Mouse (Mus musculus): ENCODE results near the gene Podxl2.

Podxl2 gene

GRCm38 (mm10) chr6:88886417-88886967 is 11.6 kb upstream of the Podxl2 start:
- no peak for DNase-seq

DNA sequence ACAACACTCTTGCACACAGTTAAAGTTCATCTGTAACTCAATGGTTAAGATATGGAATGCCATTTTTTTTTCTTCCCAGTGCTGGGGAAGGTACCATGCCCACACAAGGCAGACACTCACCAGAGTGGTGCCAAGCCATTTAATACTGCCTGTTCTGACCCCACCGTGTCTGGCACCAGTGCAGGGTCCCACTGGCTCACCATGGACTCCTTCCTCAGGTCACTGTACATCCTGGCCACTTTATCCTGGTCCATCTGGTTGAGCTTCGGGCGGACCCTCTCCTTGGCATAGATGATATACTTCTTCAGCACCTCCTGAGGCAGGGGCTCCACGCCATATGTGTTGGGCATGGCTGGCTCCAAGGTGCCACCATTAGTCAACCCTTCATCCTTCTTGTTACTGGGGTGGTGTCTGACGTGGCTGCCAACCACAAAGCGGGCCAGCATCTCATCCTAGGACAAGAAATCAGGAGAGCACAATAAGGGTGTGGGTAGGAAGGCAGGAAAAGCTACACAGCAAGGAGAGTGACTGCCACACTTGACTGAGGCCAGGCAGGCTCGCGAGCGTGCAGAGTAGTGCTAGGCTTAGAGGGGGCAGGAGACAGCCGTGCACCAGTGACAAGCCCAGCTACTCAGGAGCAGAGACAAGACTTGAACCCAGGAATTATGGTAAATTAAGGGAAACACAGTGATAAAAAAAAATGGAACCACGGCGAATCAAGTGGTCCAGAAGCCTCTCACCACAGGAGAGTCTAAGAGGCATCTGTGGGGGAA is 11.0 kb upstream of the Podxl2 start:
- no peak for DNase-seq

- DNase-seq, result no peak
Measured at GRCm38 (mm10) chr6:88884690-88885089, 9.8 kb upstream of the Podxl2 start.

GRCm38 (mm10) chr6:88884195-88884594 is 9.4 kb upstream of the Podxl2 start:
- no peak for DNase-seq

GRCm38 (mm10) chr6:88881334-88881733 is 6.5 kb upstream of the Podxl2 start:
- no peak for DNase-seq

GRCm38 (mm10) chr6:88879471-88879870 is 4.6 kb upstream of the Podxl2 start:
- DNase-seq, result no peak

GRCm38 (mm10) chr6:88873965-88874867 is 628 bp downstream of the Podxl2 start:
- DNase-seq, result no peak

DNA sequence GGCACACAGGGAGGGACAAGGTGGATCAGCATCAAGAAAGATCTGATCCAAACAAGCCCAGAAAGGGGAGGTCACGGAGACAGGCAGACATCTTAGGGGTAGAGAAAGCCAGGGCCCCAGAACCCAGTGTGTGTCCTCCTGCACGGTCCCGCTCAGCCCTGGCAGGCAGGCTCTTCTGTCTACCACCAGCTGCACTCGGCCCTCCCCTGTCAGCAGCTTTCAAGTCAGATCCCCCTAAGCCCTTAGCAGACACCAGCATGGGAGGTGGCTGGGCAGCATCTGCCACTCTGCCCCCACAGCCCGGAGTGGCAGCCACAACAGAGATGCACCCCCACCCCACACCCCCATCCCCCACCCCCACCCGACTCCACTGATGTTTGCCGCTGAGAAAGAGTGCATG is 2.0 kb downstream of the Podxl2 start:
- no peak for DNase-seq

DNA sequence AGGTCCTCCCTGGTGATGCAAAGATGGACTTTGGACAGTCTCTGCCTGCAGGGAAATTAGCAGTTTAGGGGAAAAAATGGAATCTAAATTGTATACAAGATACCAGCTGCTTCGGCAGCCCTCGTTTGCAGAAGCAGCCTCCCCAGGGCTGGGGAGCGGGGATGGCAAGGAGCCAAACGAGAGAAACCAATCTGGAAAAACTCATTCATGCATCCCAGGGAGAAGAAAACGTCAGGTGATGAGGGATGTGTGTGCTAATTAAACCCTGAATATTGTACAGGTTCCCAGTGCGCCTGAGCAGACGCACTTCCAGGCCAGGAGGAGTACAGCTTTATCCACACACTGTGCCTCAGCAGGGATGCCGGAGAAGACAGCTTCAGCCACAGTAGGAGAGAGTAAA is 3.3 kb downstream of the Podxl2 start:
- no peak for DNase-seq

- DNase-seq, result no peak
Measured at GRCm38 (mm10) chr6:88870594-88870993, 4.2 kb downstream of the Podxl2 start.

- DNase-seq, result no peak
Measured at GRCm38 (mm10) chr6:88869459-88869858, 5.4 kb downstream of the Podxl2 start.

- no peak for DNase-seq
Measured at GRCm38 (mm10) chr6:88865704-88866103, 9.1 kb downstream of the Podxl2 start.

GRCm38 (mm10) chr6:88860914-88861313 is 13.9 kb downstream of the Podxl2 start:
- peak; percentile 37 for DNase-seq

- DNase-seq, result no peak
Measured at GRCm38 (mm10) chr6:88858341-88858740, 16.5 kb downstream of the Podxl2 start.

DNA sequence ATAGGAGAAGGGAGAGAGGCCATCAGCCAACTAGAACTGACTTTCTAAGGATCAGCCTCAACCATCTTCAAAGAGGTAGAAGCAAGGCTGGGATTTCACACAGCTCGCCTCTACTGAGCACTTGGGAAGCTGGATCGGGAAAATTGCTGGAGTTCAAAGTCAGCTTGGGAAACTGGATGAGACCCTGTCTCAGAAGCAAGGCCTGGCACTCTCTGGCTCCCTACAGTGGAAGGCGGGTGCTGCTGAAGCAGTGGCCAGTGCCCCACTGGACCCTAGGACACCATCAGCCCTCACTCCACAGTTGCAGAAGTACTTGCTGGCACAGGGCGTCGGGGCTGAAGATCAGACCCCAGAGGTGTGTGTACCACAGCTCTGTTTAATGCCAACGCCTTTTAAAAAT is 17.0 kb downstream of the Podxl2 start:
- DNase-seq, result no peak

GRCm38 (mm10) chr6:88857249-88857648 is 17.6 kb downstream of the Podxl2 start:
- DNase-seq, result no peak

DNA sequence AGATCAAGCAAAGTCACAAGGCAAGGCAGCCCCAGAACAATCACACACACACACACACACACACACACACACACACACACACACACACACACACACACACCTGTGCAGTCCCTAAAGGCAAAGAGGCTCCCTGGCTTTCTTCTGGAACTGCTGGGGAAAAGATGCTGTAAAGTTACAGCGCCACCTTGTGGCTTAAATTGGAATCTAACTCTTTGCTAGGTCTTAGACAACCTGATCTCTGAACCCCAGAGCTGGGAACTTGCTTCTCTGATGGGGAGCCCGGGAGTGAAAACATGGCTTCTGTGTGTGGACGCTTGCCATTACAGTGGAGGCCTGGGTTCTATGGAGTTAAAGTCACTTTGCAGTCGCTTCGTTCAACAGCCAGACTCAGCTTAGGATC is 19.2 kb downstream of the Podxl2 start:
- DNase-seq, result peak; percentile 82

- DNase-seq, result no peak
Measured at GRCm38 (mm10) chr6:88854509-88854908, 20.3 kb downstream of the Podxl2 start.

GRCm38 (mm10) chr6:88850034-88850433 is 24.8 kb downstream of the Podxl2 start:
- DNase-seq, result no peak

GRCm38 (mm10) chr6:88849270-88849669 is 25.6 kb downstream of the Podxl2 start:
- DNase-seq, result peak; percentile 54

DNA sequence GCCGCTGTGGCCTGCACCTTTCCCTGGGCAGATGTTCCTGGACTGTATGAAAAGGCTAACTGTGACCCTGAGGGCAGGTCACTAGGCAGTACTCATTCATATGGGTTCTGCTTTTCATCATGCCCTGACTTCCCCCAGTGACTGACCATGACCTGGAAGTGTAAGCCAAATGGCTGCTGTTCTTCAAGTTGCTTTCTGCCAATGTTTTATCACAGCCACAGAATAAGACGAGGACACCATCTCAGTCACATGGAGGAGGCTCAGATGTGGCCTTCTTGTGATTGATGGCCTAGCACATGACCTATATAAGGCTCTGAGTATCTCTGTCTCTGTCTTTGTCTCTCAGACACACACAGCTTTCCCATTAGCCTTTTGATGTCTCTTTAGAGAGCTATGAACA is 27.3 kb downstream of the Podxl2 start:
- DNase-seq, result no peak

DNA sequence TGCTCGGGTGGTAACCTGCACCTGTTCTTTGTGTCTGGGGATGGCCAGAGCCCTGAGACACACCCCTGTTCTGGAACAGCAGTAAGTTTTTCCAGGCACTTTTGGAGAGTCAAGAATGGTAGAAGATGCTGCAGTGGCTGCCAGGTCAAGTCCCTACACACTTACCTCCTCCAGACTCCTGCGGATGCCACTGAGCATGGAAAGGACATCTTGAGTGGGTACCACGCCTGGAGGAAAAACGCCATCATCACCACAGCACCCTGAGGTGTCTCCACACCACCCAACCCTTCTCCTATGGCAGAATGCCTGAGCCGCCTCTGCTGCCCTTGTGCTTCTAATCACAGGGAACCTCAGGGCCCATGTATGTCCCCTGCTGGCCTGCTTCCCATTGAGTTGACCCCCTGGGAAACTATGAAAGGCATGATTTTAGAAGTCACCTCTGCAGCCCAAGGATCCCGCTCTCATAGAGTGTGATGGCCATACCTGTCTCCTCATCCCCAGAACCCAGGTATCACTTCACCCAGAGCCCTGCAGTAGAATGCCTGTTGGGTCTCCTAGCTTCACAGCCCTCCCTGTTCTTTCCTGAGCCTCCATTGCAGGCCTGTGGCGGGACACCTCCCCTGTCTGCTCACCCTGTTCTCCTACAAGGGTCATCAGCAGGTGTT is 29.8 kb downstream of the Podxl2 start:
- DNase-seq, result no peak
